Mouse (Mus musculus) liver, postnatal 0 days (tissue): Measurements from ENCODE around the gene Tm2d3. TPM values are rescaled to one million over a fixed set of nuclear protein-coding genes. Genes with fewer than 3 reads are reported as not detected.

Experiments
- ATAC-seq: fragments of 200-750 bp; cut with Nextera tagmentation; 2 replicates; pipeline ENCODE4 v1.8.0; 2017; ENCODE audit warnings: mild to moderate bottlenecking, moderate library complexity
- DNase-seq: peaks from one replicate; pipeline ENCODE4 v3.0.0-alpha.2; 2016
- H3K27ac ChIP-seq: fragments of 300-500 bp; sonication (generic); 2 replicates; pipeline ENCODE4 v1.5.1; 2014; ENCODE audit warnings: antibody characterized with exemption, moderate library complexity, mild to moderate bottlenecking, low read depth
- H3K27me3 ChIP-seq: fragments of 300-500 bp; sonication (generic); 2 replicates; pipeline ENCODE4 v1.6.1; 2014; ENCODE audit warnings: low read length, control low read depth, mixed read lengths; ENCODE audit not compliant: insufficient read depth
- H3K36me3 ChIP-seq: fragments of 300-500 bp; sonication (generic); replicated peaks from 2 replicates; pipeline ENCODE4 v1.6.1; 2014; ENCODE audit warnings: mild to moderate bottlenecking, control low read depth, low read length, moderate library complexity, mixed read lengths; ENCODE audit not compliant: insufficient read depth
- H3K4me1 ChIP-seq: fragments of 300-500 bp; sonication (generic); 2 replicates; pipeline ENCODE4 v1.6.1; 2014; ENCODE audit warnings: antibody characterized with exemption, mild to moderate bottlenecking, control low read depth; ENCODE audit not compliant: insufficient read depth
- H3K4me2 ChIP-seq: fragments of 300-500 bp; sonication (generic); 2 replicates; pipeline ENCODE4 v1.6.1; 2014; ENCODE audit warnings: low read depth, mild to moderate bottlenecking, low read length, moderate library complexity, mixed read lengths
- H3K4me3 ChIP-seq: fragments of 300-500 bp; sonication (generic); 2 replicates; pipeline ENCODE4 v1.5.1; 2014; ENCODE audit warnings: low read depth, low read length
- H3K9ac ChIP-seq: fragments of 300-500 bp; sonication (generic); replicated peaks from 2 replicates; pipeline ENCODE4 v1.6.1; 2014; ENCODE audit warnings: mild to moderate bottlenecking, moderate library complexity
- H3K9me3 ChIP-seq: fragments of 300-500 bp; sonication (generic); 2 replicates; pipeline ENCODE4 v1.6.1; 2016; ENCODE audit warnings: mild to moderate bottlenecking, control low read depth, low read length, mixed read lengths
- CTCF ChIP-seq: sonication (generic); IDR thresholded peaks from 2 replicates; pipeline ENCODE4 v1.5.1; 2016; ENCODE audit warnings: antibody characterized with exemption, low read depth
- EP300 ChIP-seq: IDR thresholded peaks from 2 replicates; pipeline ENCODE4 v1.6.1; 2016; ENCODE audit warnings: antibody characterized with exemption, low read depth, mild to moderate bottlenecking
- WGBS: fragments of 180-500 bp; shearing (Covaris S2); extraction: QIAGEN DNeasy Blood & Tissue Kit; methylation state at CpG from one replicate; pipeline ENCODE4 v1.1.7; 2014; ENCODE audit not compliant: insufficient replicate concordance; 5-methylcytosine and 5-hydroxymethylcytosine counted together
- polyA plus RNA-seq: library from polyadenylated mRNA; unstranded; fragments of >200 nt; fragmentation: Nextera tagmentation; extraction: Ambion mirVana; gene quantifications from 2 replicates; pipeline ENCODE4 v1.2.1, GENCODE M21; 2015

The Tm2d3 gene
- polyA plus RNA-seq, 1 experiment from 2014 or later: 42.8 TPM

DNA sequence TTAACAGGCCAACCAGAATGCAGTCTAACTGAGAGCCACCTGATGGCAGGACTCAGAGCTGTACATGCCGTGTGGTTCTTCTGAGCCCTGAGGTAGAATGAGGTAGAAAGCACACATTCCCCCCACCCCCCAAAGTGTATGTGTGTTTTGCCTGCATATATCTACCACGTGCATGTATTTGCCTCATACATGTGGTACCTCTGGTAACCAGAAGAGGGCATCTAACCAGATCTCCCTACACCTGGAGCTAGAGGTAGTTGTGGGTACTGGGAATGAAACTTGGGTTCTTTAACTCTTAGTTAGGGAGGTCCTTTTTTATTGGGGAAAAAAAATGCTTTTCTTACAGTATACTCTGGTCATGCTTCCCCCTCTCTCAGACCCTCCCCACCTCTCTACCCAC, 5.5 kb downstream of the Tm2d3 start:
- Histone ChIP-seq H3K27me3 (no peaks in the 10 kb centered on the region), H3K4me1 (peaks cover 16% of the 10 kb centered on the region), H3K9me3 (no peaks in the 10 kb centered on the region), H3K4me2 (no peak overlapping the region), H3K36me3 (peaks cover 41% of the 10 kb centered on the region), H3K4me3 (no peak overlapping the region), H3K9ac (no peak overlapping the region), H3K27ac (no peak overlapping the region)
- WGBS: 51% methylated on average over 2 of the region's 2 CpGs
- ATAC-seq: no peak
- TF ChIP-seq EP300 (no peak), CTCF (peak; percentile 61)
- no peak for DNase-seq

DNA sequence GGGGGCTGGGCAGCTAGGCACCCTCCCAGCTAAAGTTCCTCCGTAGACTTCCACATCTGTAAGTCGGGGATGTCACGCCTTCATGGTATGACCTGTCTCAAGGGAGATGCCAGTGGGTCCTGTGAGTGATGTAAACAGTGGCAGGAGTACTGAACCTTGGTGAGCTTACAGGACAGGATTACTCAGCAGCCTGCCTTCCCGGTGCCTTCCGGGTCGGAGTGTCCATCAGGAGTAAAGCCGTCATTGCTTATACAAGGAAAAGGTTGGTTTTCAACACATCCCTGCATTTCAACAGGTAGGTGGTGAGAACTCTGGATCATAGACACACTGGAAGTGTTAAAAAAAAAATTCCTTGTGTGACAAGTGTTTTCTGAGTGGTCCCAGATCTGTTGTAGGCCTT, 11.1 kb downstream of the Tm2d3 start:
- TF ChIP-seq EP300 (no peak), CTCF (no peak)
- Histone ChIP-seq H3K9me3 (no peaks in the 10 kb centered on the region), H3K4me3 (no peak overlapping the region), H3K27me3 (no peaks in the 10 kb centered on the region), H3K4me2 (no peak overlapping the region), H3K9ac (no peak overlapping the region), H3K4me1 (0 out of 2 replicates have a peak, but pooled peaks cover 4% of the 10 kb centered on the region), H3K27ac (no peak overlapping the region), H3K36me3 (peaks cover 42% of the 10 kb centered on the region)
- DNase-seq (no peak), ATAC-seq (no peak)
- WGBS: 86% methylated on average over 7 of the region's 7 CpGs

DNA sequence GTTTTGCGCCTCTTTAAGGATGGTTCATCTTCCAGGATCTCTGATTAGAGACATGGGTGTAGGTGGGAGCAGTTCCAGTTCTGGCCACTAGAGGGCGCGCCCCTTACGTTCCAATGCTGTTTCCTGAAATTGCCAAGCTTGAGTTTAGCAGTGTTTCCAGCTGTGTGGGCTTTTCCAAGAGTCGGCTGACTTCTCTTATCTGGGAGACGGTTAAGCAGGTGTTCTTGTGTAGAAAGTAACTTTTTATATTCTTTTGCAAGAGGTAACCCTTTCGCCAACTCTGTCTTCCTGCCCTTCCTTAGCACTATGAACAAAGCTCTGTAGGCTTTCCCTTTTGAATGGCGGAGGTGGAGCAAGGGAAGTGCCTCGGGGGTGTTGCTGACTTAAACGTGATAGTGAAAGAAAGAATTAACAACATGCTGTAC, 13.9 kb downstream of the Tm2d3 start:
- no peak for TF ChIP-seq EP300
- TF ChIP-seq CTCF: peak; percentile 98
- 6% methylated on average over 10 of the region's 10 CpGs for WGBS
- H3K9me3 ChIP-seq: no peaks in the 10 kb centered on the region
- peak overlapping the region; percentile 59 for H3K4me2 ChIP-seq
- ATAC-seq (peak; percentile 74), DNase-seq (peak; percentile 83)
- peak overlapping the region; percentile 32; the same call in 1 of the 2 replicates for H3K9ac ChIP-seq
- H3K27me3 ChIP-seq: no peaks in the 10 kb centered on the region
- H3K4me1 ChIP-seq: 0 out of 2 replicates have a peak, but pooled peaks cover 4% of the 10 kb centered on the region
- peaks cover 25% of the 10 kb centered on the region for H3K36me3 ChIP-seq
- H3K27ac ChIP-seq: no peak overlapping the region
- H3K4me3 ChIP-seq: peak overlapping the region; percentile 23

GRCm38 (mm10) chr7:65708506-65708905, 17.5 kb downstream of the Tm2d3 start:
- 75% methylated on average over 1 of the region's 1 CpGs for WGBS
- Histone ChIP-seq H3K9me3 (no peaks in the 10 kb centered on the region), H3K27me3 (no peaks in the 10 kb centered on the region), H3K9ac (no peak overlapping the region), H3K4me1 (0 out of 2 replicates have a peak, but pooled peaks cover 4% of the 10 kb centered on the region), H3K4me3 (no peak overlapping the region), H3K36me3 (no peaks in the 10 kb centered on the region), H3K27ac (no peak overlapping the region), H3K4me2 (no peak overlapping the region)
- DNase-seq: no peak
- no peak for ATAC-seq
- no peak for TF ChIP-seq EP300
- TF ChIP-seq CTCF: no peak

DNA sequence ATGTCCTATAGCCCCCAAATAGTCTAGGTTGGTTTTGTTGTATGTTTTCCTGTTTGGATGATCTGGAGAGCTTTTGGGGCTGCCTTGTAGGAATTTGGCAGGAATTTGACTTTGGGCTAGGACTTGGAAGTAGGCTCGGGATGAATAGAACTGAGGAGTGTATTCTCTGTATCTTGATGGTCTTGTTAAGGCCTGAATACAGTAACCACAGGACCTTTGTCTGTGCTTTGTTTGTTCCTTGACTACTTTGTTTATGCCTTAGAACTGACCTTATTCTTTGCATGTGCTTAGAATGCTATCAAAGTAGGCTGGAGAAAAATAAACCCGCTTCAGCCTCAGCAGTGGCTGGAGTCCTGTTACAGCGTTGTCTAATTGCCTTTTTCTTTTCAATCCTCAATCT, 19.3 kb downstream of the Tm2d3 start:
- DNase-seq (no peak), ATAC-seq (no peak)
- Histone ChIP-seq H3K9ac (no peak overlapping the region), H3K4me1 (0 out of 2 replicates have a peak, but pooled peaks cover 1% of the 10 kb centered on the region), H3K27me3 (no peaks in the 10 kb centered on the region), H3K4me3 (no peak overlapping the region), H3K9me3 (no peaks in the 10 kb centered on the region), H3K4me2 (no peak overlapping the region), H3K36me3 (no peaks in the 10 kb centered on the region), H3K27ac (no peak overlapping the region)
- TF ChIP-seq CTCF (no peak), EP300 (no peak)
- 81% methylated on average over 3 of the region's 3 CpGs for WGBS

DNA sequence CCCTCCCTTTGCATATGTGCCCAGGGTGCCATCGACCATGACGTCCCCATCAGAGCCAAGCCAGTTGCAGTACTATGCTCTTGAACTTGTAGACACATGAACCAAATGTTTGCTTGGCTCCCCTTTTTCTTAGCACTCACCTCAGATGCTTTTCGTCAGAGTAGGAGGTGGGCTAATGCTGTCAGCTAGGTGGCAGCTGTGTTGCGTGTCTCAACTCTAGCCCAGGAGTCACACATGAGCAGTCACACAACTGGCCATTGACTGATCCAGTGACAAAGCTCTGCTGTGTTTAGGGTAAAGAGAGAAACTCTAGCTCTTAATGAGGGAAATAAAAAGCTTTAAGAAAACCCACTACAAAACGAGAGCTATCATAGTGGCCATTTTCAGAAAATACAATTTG, 22.8 kb downstream of the Tm2d3 start:
- ATAC-seq (no peak), DNase-seq (no peak)
- no peak overlapping the region for H3K4me2 ChIP-seq
- no peaks in the 10 kb centered on the region for H3K36me3 ChIP-seq
- 61% methylated on average over 5 of the region's 5 CpGs for WGBS
- H3K9me3 ChIP-seq: no peaks in the 10 kb centered on the region
- no peaks in the 10 kb centered on the region for H3K4me1 ChIP-seq
- H3K4me3 ChIP-seq: no peak overlapping the region
- TF ChIP-seq EP300: no peak
- TF ChIP-seq CTCF: no peak
- no peak overlapping the region for H3K9ac ChIP-seq
- H3K27me3 ChIP-seq: no peaks in the 10 kb centered on the region
- H3K27ac ChIP-seq: no peak overlapping the region

GRCm38 (mm10) chr7:65714304-65714703, 23.3 kb downstream of the Tm2d3 start:
- no peak overlapping the region for H3K27ac ChIP-seq
- no peaks in the 10 kb centered on the region for H3K4me1 ChIP-seq
- TF ChIP-seq EP300 (no peak), CTCF (no peak)
- no peak for ATAC-seq
- H3K36me3 ChIP-seq: no peaks in the 10 kb centered on the region
- no peaks in the 10 kb centered on the region for H3K27me3 ChIP-seq
- no peak for DNase-seq
- H3K4me3 ChIP-seq: no peak overlapping the region
- no peak overlapping the region for H3K9ac ChIP-seq
- WGBS: 51% methylated on average over 4 of the region's 4 CpGs
- H3K9me3 ChIP-seq: no peaks in the 10 kb centered on the region
- no peak overlapping the region for H3K4me2 ChIP-seq
